Mouse (Mus musculus) midbrain, embryonic 11.5 days (tissue): ENCODE measurements around the gene Ncam1. TPM values are rescaled to one million over a fixed set of nuclear protein-coding genes. Genes with fewer than 3 reads are reported as not detected.

Source experiments
- ATAC-seq: fragments of 200-750 bp; cut with Nextera tagmentation; 2 replicates; pipeline ENCODE4 v1.8.0; 2017; ENCODE audit warnings: moderate TSS enrichment, moderate library complexity; ENCODE audit not compliant: low FRiP score
- DNase-seq: peaks from one replicate; pipeline ENCODE4 v3.0.0; 2015; ENCODE audit warnings: low spot score; ENCODE audit errors: missing footprints
- H3K27ac ChIP-seq: fragments of 300-500 bp; sonication (generic); 2 replicates; pipeline ENCODE4 v1.5.1; 2014; ENCODE audit warnings: low read depth, low read length
- H3K27me3 ChIP-seq: fragments of 300-500 bp; sonication (generic); 2 replicates; pipeline ENCODE4 v1.6.1; 2014; ENCODE audit warnings: mild to moderate bottlenecking, low read length, moderate library complexity, mixed read lengths; ENCODE audit not compliant: control insufficient read depth, insufficient read depth
- H3K36me3 ChIP-seq: fragments of 300-500 bp; sonication (generic); 2 replicates; pipeline ENCODE4 v1.6.1; 2014; ENCODE audit warnings: mild to moderate bottlenecking, low read length, moderate library complexity, mixed read lengths; ENCODE audit not compliant: control insufficient read depth, insufficient read depth
- H3K4me1 ChIP-seq: fragments of 300-500 bp; sonication (generic); 2 replicates; pipeline ENCODE4 v1.6.1; 2014; ENCODE audit warnings: low read length; ENCODE audit not compliant: control insufficient read depth, insufficient read depth
- H3K4me2 ChIP-seq: fragments of 300-500 bp; sonication (generic); 2 replicates; pipeline ENCODE4 v1.6.1; 2014; ENCODE audit warnings: mild to moderate bottlenecking, moderate library complexity
- H3K4me3 ChIP-seq: fragments of 300-500 bp; sonication (generic); 2 replicates; pipeline ENCODE4 v1.5.1; 2014; ENCODE audit warnings: low read depth, low read length
- H3K9ac ChIP-seq: fragments of 300-500 bp; sonication (generic); 2 replicates; pipeline ENCODE4 v1.6.1; 2014; ENCODE audit warnings: low read length
- H3K9me3 ChIP-seq: fragments of 300-500 bp; sonication (generic); 2 replicates; pipeline ENCODE4 v1.6.1; 2016; ENCODE audit warnings: low read length; ENCODE audit not compliant: control insufficient read depth
- WGBS: fragments of 180-500 bp; shearing (Covaris S2); extraction: QIAGEN DNeasy Blood & Tissue Kit; methylation state at CpG from one replicate; pipeline ENCODE4 v1.1.7; 2014; 5-methylcytosine and 5-hydroxymethylcytosine counted together
- polyA plus RNA-seq: library from polyadenylated mRNA; unstranded; fragments of >200 nt; fragmentation: Nextera tagmentation; extraction: Ambion mirVana; gene quantifications from 2 replicates; pipeline ENCODE4 v1.2.1, GENCODE M21; 2014

Ncam1 gene
- polyA plus RNA-seq, 1 experiment from 2014 or later, result 107 TPM

DNA sequence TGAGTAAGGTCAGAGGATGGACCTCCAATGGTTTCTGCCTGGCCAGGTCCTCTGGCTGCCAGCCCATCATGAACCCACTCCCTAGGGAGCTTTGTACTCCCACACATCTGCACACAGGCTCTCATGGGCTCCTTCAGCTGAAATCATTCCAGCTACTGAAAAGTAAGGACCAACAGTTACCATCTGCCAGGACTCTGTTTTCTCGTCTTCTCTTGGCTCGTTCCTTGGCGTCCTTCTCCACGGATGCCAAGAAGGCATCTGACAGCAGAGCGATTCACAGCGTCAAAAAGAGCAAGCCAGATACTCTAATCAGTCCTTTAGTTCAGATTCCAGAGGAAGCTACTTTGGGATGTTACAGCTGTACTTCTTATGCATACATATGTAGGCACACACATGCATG is 327.8 kb downstream of the Ncam1 start:
- Histone ChIP-seq H3K9me3 (no peaks in the 10 kb centered on the region), H3K4me1 (no peaks in the 10 kb centered on the region), H3K4me2 (no peak overlapping the region), H3K9ac (no peak overlapping the region), H3K4me3 (no peak overlapping the region), H3K36me3 (no peaks in the 10 kb centered on the region), H3K27me3 (no peaks in the 10 kb centered on the region), H3K27ac (no peak overlapping the region)
- DNase-seq (peak; percentile 67), ATAC-seq (no peak)
- 93% methylated on average over 6 of the region's 6 CpGs for WGBS

DNA sequence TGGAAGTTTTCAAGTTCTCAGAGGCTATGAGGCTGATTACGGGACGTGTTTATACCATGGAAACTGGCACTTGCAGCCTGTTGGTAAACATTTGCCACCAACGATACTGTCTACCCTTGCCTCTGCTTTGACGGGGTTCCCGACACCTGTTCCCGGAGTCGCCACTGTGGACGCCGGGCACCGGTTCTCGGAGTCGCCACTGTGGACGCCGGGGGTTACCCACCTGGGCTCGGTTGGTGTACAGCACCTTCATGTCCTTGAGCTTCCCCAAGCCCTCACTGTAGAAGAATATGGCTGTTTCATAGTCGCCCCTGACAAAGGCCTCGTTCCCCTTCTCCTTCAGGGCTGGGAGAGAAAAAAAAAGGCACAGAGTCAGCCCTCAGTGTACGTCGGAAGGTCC is 328.7 kb downstream of the Ncam1 start:
- Histone ChIP-seq H3K9me3 (no peaks in the 10 kb centered on the region), H3K27me3 (no peaks in the 10 kb centered on the region), H3K36me3 (no peaks in the 10 kb centered on the region), H3K4me3 (no peak overlapping the region), H3K4me1 (no peaks in the 10 kb centered on the region), H3K9ac (no peak overlapping the region), H3K4me2 (no peak overlapping the region), H3K27ac (no peak overlapping the region)
- DNase-seq (peak; percentile 68), ATAC-seq (no peak)
- WGBS, result 94% methylated on average over 19 of the region's 19 CpGs

GRCm38 (mm10) chr9:49456136-49456535 is 342.6 kb downstream of the Ncam1 start:
- Histone ChIP-seq H3K27ac (no peak overlapping the region), H3K4me2 (no peak overlapping the region), H3K9ac (no peak overlapping the region), H3K9me3 (no peaks in the 10 kb centered on the region), H3K4me3 (no peak overlapping the region), H3K27me3 (no peaks in the 10 kb centered on the region), H3K4me1 (no peaks in the 10 kb centered on the region), H3K36me3 (no peaks in the 10 kb centered on the region)
- 91% methylated on average over 3 of the region's 3 CpGs for WGBS
- no peak for ATAC-seq
- no peak for DNase-seq

DNA sequence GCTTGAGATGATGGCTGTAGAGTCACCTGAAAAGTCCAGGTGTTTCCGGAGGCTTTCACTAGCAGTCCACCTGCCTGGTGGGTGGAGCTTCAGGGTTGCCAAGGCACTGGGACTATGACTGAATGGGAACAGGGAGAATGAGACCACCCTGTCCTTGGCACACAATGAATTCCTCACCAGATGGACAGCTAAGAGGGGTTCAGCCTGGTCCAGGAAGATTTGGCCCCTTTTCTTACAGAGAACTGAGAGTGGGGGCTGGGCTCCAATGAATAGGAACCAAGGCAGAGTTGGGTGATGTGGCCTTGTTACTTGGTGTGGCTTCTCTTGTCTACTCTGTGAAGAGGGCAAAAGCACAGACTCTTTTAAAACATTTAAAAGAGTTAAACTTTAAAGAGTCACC is 346.3 kb downstream of the Ncam1 start:
- H3K9ac ChIP-seq, result no peak overlapping the region
- no peaks in the 10 kb centered on the region for H3K36me3 ChIP-seq
- ATAC-seq (no peak), DNase-seq (no peak)
- H3K4me3 ChIP-seq, result no peak overlapping the region
- H3K9me3 ChIP-seq, result no peaks in the 10 kb centered on the region
- H3K4me1 ChIP-seq, result no peaks in the 10 kb centered on the region
- H3K27ac ChIP-seq, result no peak overlapping the region
- H3K4me2 ChIP-seq, result no peak overlapping the region
- no peaks in the 10 kb centered on the region for H3K27me3 ChIP-seq
- 100% methylated on average over 1 of the region's 1 CpGs for WGBS
